Mouse (Mus musculus): ENCODE results near the gene CK137956. TPM values are rescaled to one million over a fixed set of nuclear protein-coding genes. Genes with fewer than 3 reads are reported as not detected.
A peak's percentile ranks its signal among the peaks of the same experiment; 100 is the strongest.

CK137956 gene
- not detected for total RNA-seq (2021)
- long read RNA-seq, experiment 1, result 0 reads
- long read RNA-seq, experiment 2, result 0 reads

- intact Hi-C loops (cut with DNase I), result no loop called here
- DNase-seq, result no peak
Observed at GRCm38 (mm10) chr4:127970901-127971868, at the start of gene CK137956. Gene CK137956 (minus strand): TSS chr4:127970951.

GRCm38 (mm10) chr4:128019465-128019864, 48.7 kb upstream of the CK137956 start:
- intact Hi-C loops (cut with DNase I), result no loop called here
- DNase-seq, result no peak

DNA sequence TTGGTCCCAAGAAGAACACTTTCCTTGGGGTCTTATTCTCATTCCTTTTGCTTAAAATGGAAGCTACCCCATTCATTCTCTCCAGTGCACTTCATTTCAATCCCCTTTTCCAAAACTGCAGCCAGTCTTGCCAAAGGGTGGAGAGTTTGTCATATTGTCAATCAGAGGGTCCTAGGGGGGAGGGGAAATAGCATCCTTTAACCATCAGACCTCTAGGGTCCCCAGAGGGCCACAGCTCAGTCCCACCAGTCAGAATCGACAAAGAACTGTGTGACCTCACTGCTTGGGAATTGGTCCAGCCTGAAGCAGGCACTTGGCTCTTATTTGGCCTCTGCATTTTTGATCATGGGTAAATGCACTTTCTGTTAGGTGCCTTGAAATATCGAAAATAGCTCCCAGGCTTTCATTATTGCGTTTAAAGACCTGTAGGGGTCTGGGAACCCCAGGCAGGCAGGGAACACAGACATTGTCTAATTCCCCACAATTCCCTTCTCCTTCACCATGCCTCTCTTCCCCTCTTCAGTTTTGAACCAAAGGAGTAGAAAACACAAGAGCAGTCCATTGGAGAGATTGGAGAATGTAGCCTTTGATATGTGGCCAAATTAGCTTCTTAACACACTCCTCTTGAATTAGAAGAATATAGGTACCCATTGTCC, 34.2 kb upstream of the CK137956 start:
- DNase-seq, result no peak
- intact Hi-C loops (cut with DNase I), result no loop called here

DNA sequence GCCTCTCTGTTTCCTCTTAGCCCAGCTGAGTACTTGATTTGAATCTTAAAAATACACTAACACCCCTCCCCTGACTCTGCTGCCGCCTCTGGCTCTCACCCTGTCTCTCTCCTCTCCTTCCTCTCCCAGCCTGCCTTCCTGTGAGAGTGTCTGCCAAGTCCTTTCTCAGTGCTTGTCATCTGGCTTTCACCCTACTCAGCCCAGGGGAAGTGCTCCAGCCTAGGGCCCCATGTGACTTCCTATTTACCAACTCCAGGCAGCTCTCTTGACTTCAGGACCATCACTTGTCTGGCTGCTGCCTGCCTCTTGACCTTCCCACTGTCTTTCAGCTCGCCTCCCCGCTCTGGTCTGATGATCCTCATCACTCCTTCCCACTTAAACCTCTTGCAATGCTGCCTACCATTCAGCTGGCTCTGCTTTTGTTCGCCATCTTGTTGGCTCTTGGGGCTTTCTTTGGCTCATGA, 31.9 kb upstream of the CK137956 start:
- DNase-seq, result no peak
- intact Hi-C loops (cut with DNase I), result no loop called here

- no peak for DNase-seq
- intact Hi-C loops (cut with DNase I), result no loop called here
Observed at GRCm38 (mm10) chr4:127999281-127999680, 28.5 kb upstream of the CK137956 start.

DNA sequence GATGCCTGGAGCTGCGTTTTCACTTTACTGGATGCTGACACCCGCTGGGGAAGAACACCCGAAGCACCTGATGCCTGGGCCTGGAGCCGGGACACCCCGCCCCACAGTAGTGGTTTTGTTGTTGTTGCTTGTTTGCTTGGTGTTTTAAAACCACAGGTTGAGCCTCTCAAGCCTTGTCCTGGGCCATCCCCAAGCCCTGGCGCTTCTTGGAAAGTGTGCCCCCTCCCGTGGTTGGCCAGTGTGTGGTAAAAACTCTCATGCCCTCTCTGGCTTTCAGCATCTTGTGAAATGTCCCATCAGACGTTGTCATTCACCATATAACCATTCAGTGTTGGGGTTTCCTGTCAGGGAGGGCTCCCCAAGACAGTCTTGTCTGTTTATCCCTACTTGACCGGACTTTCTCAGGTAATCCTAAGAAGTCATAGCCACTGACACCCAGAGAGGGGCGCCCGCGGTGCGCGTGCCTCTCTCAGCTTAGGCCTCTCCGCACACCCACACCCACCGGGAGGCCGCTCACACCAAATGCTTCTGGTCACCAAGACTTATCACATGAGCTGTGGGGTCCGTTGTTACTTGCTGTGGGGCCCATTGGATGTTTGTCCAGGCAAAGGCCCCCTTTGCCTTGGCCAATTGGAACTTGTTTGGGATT, 18.7 kb upstream of the CK137956 start:
- intact Hi-C loops (cut with DNase I), result no loop called here
- no peak for DNase-seq

DNA sequence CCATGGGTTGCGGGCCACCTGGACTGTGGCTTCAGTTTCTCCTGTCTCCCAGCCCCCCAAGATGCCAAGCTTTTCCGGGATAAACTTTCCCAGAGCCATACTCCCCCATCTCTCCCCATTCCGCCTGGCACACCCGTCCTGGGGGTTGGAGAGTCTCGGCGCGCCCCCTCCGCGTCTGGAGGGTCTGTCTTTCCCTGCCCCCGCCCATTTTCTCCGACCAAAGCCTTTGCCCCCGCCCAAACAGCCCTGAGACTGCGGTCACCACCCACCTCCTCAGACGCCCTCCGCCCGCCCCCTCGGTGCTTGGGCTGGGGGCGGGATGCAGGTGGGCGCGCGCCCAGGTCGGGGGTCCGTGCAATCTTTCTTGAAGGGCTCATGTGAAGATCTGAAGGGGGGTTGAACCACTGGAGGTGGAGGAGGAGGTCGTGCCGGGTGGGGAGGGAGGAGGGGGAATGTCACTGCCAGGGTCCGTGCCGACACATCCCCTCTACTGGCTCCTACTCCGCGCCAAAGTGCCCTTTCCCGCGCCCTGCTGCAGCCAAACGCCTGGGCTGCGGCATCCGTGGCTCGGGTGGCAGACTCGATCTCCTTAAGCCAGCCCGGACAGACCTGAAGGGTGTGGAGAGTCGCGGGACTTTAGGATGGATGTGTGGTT, 17.9 kb upstream of the CK137956 start:
- intact Hi-C loops (cut with DNase I), result no loop called here
- no peak for DNase-seq

- intact Hi-C loops (cut with DNase I), result no loop called here
- DNase-seq, result no peak
Observed at GRCm38 (mm10) chr4:127987784-127988455, 17.2 kb upstream of the CK137956 start, which contains the start of gene Csmd2. Gene Csmd2 (plus strand): TSS chr4:127987857.

DNA sequence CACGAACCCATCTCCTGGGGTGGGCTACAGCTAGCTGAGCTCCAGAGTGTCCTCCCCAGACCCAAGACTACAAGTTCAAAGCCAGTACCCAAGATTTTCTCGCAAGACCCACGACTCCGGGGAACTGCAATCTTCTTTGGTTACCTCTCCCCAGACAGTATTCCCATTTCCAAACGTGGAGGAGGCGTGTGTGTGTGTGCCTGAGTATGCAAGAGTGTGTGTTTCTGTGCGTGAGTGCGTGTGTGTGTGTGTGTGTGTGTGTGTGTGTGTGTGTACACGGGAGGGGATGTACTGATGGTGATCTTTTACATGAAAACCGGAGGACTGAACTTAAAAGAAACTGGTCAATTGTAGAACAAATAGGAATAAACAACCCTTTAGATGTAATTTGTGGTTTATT, 16.5 kb upstream of the CK137956 start:
- intact Hi-C loops (cut with DNase I), result no loop called here
- no peak for DNase-seq

DNA sequence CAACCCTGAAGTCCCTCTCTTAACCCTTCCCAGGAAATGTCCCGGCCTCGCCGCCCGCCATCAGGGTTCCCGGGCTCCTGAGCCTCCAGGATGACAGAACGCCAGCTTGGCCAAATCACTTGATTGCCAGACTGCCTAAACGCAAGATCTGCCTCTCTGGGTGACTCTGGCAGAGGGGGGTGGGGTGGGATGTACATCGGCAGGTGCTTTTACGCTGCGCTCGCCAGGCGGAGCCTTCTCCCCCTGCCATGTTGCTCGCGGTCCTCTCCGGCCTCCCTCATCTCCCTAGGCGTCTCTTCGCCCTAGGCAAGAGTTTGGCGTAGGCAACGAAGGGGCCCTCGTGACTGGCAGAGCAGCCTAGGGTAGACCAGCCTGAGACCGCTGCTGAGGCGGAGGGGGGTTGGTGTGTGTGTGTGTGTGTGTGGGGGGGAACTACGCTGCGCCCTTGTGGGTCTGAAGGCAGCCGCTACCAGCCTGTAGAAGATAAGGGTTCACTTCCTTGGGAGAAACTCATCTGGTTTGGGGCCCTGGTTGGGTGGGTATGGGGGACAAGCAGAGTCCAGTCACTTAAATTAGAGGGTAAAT, 15.8 kb upstream of the CK137956 start:
- no peak for DNase-seq
- intact Hi-C loops (cut with DNase I), result no loop called here

- intact Hi-C loops (cut with DNase I), result no loop called here
- no peak for DNase-seq
Observed at GRCm38 (mm10) chr4:127985874-127986273, 15.1 kb upstream of the CK137956 start.

GRCm38 (mm10) chr4:127984426-127984825, 13.7 kb upstream of the CK137956 start:
- intact Hi-C loops (cut with DNase I), result no loop called here
- no peak for DNase-seq

- DNase-seq, result no peak
- intact Hi-C loops (cut with DNase I), result no loop called here
Observed at GRCm38 (mm10) chr4:127981125-127981524, 10.4 kb upstream of the CK137956 start.

DNA sequence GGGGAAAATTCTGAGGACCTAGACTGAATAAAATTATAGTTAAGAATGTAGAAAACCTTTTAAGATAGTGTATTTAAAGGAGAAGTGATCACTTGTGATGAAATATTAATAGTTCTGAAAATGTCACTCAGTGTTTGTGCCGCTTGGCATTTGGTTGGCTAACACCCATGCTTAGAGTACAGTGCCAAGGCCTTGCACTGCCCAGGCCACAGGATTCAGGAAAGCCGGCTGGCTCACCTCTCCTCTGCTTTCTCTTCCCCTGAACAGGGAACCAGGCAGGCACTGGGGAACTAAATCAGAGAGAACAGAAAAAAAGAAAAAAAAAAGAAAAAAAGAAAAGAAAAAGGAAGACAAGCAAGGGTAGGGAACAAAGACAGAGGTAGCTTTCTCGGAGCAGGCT, 2.2 kb upstream of the CK137956 start:
- DNase-seq, result no peak
- intact Hi-C loops (cut with DNase I), result no loop called here

- intact Hi-C loops (cut with DNase I), result no loop called here
- peak; percentile 40 to 49 for DNase-seq
Observed at GRCm38 (mm10) chr4:127970018-127970421, 731 bp downstream of the CK137956 start.

DNA sequence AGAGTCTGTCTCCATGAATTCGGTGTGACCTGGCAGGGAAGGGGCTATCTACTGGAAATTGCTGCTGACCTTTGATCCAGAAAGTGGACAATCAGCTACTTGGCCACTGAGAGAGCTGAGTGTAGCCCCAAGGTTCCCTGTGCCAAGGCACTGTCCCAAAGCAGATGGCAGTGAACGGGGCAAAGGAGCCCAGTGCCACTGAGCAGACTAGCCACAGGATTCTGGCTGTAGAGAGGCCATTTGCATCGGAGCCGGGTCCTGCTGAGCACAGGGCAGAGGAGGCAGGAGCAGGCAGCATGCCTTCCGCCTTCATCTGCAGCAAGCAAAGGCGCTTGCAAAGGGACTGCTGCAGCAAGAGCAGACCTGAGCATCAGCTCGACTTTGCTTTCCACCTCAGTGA, 1.6 kb downstream of the CK137956 start:
- intact Hi-C loops (cut with DNase I), result no loop called here
- DNase-seq, result no peak

- intact Hi-C loops (cut with DNase I), result no loop called here
Observed at GRCm38 (mm10) chr4:127953006-127953710, 17.6 kb downstream of the CK137956 start.

DNA sequence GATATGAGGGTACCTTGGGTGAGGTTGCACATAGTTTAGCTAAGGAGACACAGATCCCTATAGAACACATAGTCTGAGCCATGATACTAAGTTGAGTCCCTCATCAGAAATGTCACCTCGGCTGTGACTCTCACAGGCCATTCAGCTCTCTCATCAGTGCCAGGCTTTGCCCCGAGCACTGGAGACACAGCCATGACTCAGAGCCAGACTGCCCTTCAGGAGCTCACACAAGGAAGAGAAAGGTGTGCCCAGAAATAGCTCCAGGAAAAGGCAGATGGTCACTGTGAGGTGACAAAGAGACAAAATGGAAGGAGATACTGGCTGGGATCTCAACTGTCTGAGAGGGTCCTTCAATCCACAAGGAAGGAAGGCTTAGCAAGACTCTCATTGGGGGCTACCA, 23.1 kb downstream of the CK137956 start:
- DNase-seq, result no peak
- intact Hi-C loops (cut with DNase I), result no loop called here

More at GRCm38 (mm10) chr4:127953006-127953710, 17.6 kb downstream of the CK137956 start:
- DNase-seq, result no peak

- no peak for DNase-seq
- intact Hi-C loops (cut with DNase I), result no loop called here
Observed at GRCm38 (mm10) chr4:127937474-127937873, 33.3 kb downstream of the CK137956 start.
